Mouse (Mus musculus): ENCODE results near the gene Strn4. TPM values are rescaled to one million over a fixed set of nuclear protein-coding genes. Genes with fewer than 3 reads are reported as not detected.

Gene Strn4
- 35.2 and 37.1 TPM in 2 replicates for polyA plus RNA-seq (2015; fragmentation: Nextera tagmentation; extraction: Ambion mirVana)

GRCm38 (mm10) chr7:16815351-16815941, at the start of gene Strn4:
Gene Strn4 (plus strand): TSS chr7:16815889.

GRCm38 (mm10) chr7:16780825-16781554, 34.7 kb upstream of the Strn4 start, which contains the start of gene Slc1a5:
Gene Slc1a5 (plus strand): TSS chr7:16781340.

GRCm38 (mm10) chr7:16816475-16817122, 910 bp downstream of the Strn4 start, which contains the start of gene Fkrp:
Gene Fkrp (minus strand): TSS chr7:16816732.

GRCm38 (mm10) chr7:16842645-16843063, 27.0 kb downstream of the Strn4 start, which contains the start of gene Prkd2:
Gene Prkd2 (plus strand): TSS chr7:16842902.

GRCm38 (mm10) chr7:16875310-16875325, 59.4 kb downstream of the Strn4 start, which contains the start of gene Dact3:
Gene Dact3 (plus strand): TSS chr7:16875317.

Other genes starting within 250 kb of the Strn4 start
- 2.2 and 2.7 TPM in 2 replicates for gene Arhgap35, start 200.9 kb upstream of the Strn4 start, polyA plus RNA-seq (2015; fragmentation: Nextera tagmentation; extraction: Ambion mirVana)
- not detected in 2 replicates for gene Ceacam15, start 140.2 kb upstream of the Strn4 start, polyA plus RNA-seq (2015; fragmentation: Nextera tagmentation; extraction: Ambion mirVana)
- gene Ceacam9, start 94.0 kb upstream of the Strn4 start, polyA plus RNA-seq (2015; fragmentation: Nextera tagmentation; extraction: Ambion mirVana) = not detected in 2 replicates
- 268 and 270 TPM in 2 replicates for gene Ap2s1, start 77.5 kb upstream of the Strn4 start, polyA plus RNA-seq (2015; fragmentation: Nextera tagmentation; extraction: Ambion mirVana)
- gene Slc1a5, start 34.5 kb upstream of the Strn4 start, polyA plus RNA-seq (2015; fragmentation: Nextera tagmentation; extraction: Ambion mirVana) = 107 and 108 TPM in 2 replicates
- gene Fkrp, start 843 bp downstream of the Strn4 start, polyA plus RNA-seq (2015; fragmentation: Nextera tagmentation; extraction: Ambion mirVana) = 11.2 and 11.7 TPM in 2 replicates
- 10.8 and 13.8 TPM in 2 replicates for gene Prkd2, start 27.0 kb downstream of the Strn4 start, polyA plus RNA-seq (2015; fragmentation: Nextera tagmentation; extraction: Ambion mirVana)
- gene Dact3, start 59.4 kb downstream of the Strn4 start, polyA plus RNA-seq (2015; fragmentation: Nextera tagmentation; extraction: Ambion mirVana) = 1.8 and 1.9 TPM in 2 replicates
- gene Gng8, start 75.9 kb downstream of the Strn4 start, polyA plus RNA-seq (2015; fragmentation: Nextera tagmentation; extraction: Ambion mirVana) = 2.7 and 2.9 TPM in 2 replicates
- 1.0 and 1.3 TPM in 2 replicates for gene Ptgir, start 90.6 kb downstream of the Strn4 start, polyA plus RNA-seq (2015; fragmentation: Nextera tagmentation; extraction: Ambion mirVana)
- 149 and 159 TPM in 2 replicates for gene Calm3, start 108.2 kb downstream of the Strn4 start, polyA plus RNA-seq (2015; fragmentation: Nextera tagmentation; extraction: Ambion mirVana)
- 0.47 and 0.84 TPM in 2 replicates for gene Pnmal2, start 128.8 kb downstream of the Strn4 start, polyA plus RNA-seq (2015; fragmentation: Nextera tagmentation; extraction: Ambion mirVana)
- gene Pnmal1, start 143.8 kb downstream of the Strn4 start, polyA plus RNA-seq (2015; fragmentation: Nextera tagmentation; extraction: Ambion mirVana) = 0.02 TPM in 1 of 2 replicates, not detected in the other
- gene Gm42372, start 167.2 kb downstream of the Strn4 start, polyA plus RNA-seq (2015; fragmentation: Nextera tagmentation; extraction: Ambion mirVana) = 0.10 and 0.11 TPM in 2 replicates
- 3.1 and 4.0 TPM in 2 replicates for gene Ccdc8, start 176.8 kb downstream of the Strn4 start, polyA plus RNA-seq (2015; fragmentation: Nextera tagmentation; extraction: Ambion mirVana)
- 43.1 and 46.0 TPM in 2 replicates for gene Ppp5c, start 212.0 kb downstream of the Strn4 start, polyA plus RNA-seq (2015; fragmentation: Nextera tagmentation; extraction: Ambion mirVana)
- 8.1 and 9.9 TPM in 2 replicates for gene Hif3a, start 246.5 kb downstream of the Strn4 start, polyA plus RNA-seq (2015; fragmentation: Nextera tagmentation; extraction: Ambion mirVana)